Mouse (Mus musculus) ES-CJ7 (cell line): Measurements from ENCODE around the gene Fut1.
"Not testable (repeated sequence)": the region's sequence is repeated elsewhere in the genome, so short reads cannot be mapped to it uniquely, and the experiment has no call there.

Source experiments
- DNase-seq: peaks from one replicate; pipeline ENCODE4 v3.0.0; 2011; ENCODE audit warnings: low read depth, low spot score

Fut1 gene

GRCm38 (mm10) chr7:45638623-45639401, 21.7 kb downstream of the Fut1 start:
- peak; percentile 98 for DNase-seq

GRCm38 (mm10) chr7:45639561-45640027, 22.5 kb downstream of the Fut1 start, which contains the start of gene Mamstr:
Gene Mamstr, plus strand, starts transcription at chr7:45639977.
- peak; percentile 62 for DNase-seq

- DNase-seq = no peak
Measured at GRCm38 (mm10) chr7:45640191-45640957, 23.3 kb downstream of the Fut1 start.

GRCm38 (mm10) chr7:45641391-45642040, 24.4 kb downstream of the Fut1 start:
- no peak for DNase-seq

GRCm38 (mm10) chr7:45642083-45642482, 25.0 kb downstream of the Fut1 start:
- no peak for DNase-seq

GRCm38 (mm10) chr7:45642503-45643255, 25.6 kb downstream of the Fut1 start:
- DNase-seq = no peak

GRCm38 (mm10) chr7:45643441-45644178, 26.5 kb downstream of the Fut1 start:
- peak; percentile 98 for DNase-seq

GRCm38 (mm10) chr7:45644183-45644582, 27.1 kb downstream of the Fut1 start:
- peak; percentile 62 for DNase-seq

GRCm38 (mm10) chr7:45644872-45645590, 27.9 kb downstream of the Fut1 start:
- no peak for DNase-seq

- DNase-seq = no peak
Measured at GRCm38 (mm10) chr7:45645591-45645971, 28.5 kb downstream of the Fut1 start.

GRCm38 (mm10) chr7:45646671-45647070, 29.6 kb downstream of the Fut1 start:
- DNase-seq = no peak

GRCm38 (mm10) chr7:45649351-45649750, 32.3 kb downstream of the Fut1 start:
- DNase-seq = no peak

- not testable (repeated sequence) for DNase-seq
Measured at GRCm38 (mm10) chr7:45650484-45650883, 33.4 kb downstream of the Fut1 start.

GRCm38 (mm10) chr7:45654424-45655047, 37.4 kb downstream of the Fut1 start:
- DNase-seq = peak; percentile 48

- DNase-seq = no peak
Measured at GRCm38 (mm10) chr7:45660746-45661478, 43.8 kb downstream of the Fut1 start.

GRCm38 (mm10) chr7:45661702-45662101, 44.6 kb downstream of the Fut1 start:
- DNase-seq = not testable (repeated sequence)

- DNase-seq = no peak
Measured at GRCm38 (mm10) chr7:45665303-45666138, 48.4 kb downstream of the Fut1 start.

GRCm38 (mm10) chr7:45666161-45666560, 49.1 kb downstream of the Fut1 start, which contains the start of gene Fut2:
Gene Fut2, minus strand, starts transcription at chr7:45666394.
- no peak for DNase-seq
